Mouse (Mus musculus) heart, embryonic 11.5 days (tissue): Measurements from ENCODE around the gene Arhgap4. TPM values are rescaled to one million over a fixed set of nuclear protein-coding genes. Genes with fewer than 3 reads are reported as not detected.

Experiments
- ATAC-seq: fragments of 200-750 bp; cut with Nextera tagmentation; replicated peaks from 2 replicates; pipeline ENCODE4 v1.8.0; 2017; ENCODE audit warnings: moderate library complexity; ENCODE audit not compliant: insufficient number of reproducible peaks, low FRiP score, low TSS enrichment
- H3K27ac ChIP-seq: fragments of 300-500 bp; sonication (generic); 2 replicates; pipeline ENCODE4 v1.5.1; 2014; ENCODE audit warnings: mild to moderate bottlenecking, low read depth, low read length
- H3K27me3 ChIP-seq: fragments of 300-500 bp; sonication (generic); 2 replicates; pipeline ENCODE4 v1.6.1; 2014; ENCODE audit warnings: mild to moderate bottlenecking, low read length, mixed read lengths; ENCODE audit not compliant: control insufficient read depth, insufficient read depth
- H3K36me3 ChIP-seq: fragments of 300-500 bp; sonication (generic); 2 replicates; pipeline ENCODE4 v1.6.1; 2014; ENCODE audit warnings: mild to moderate bottlenecking, low read length, moderate library complexity, mixed read lengths; ENCODE audit not compliant: control insufficient read depth, insufficient read depth
- H3K4me1 ChIP-seq: fragments of 300-500 bp; sonication (generic); 2 replicates; pipeline ENCODE4 v1.6.1; 2014; ENCODE audit warnings: low read length; ENCODE audit not compliant: control insufficient read depth, insufficient read depth
- H3K4me2 ChIP-seq: fragments of 300-500 bp; sonication (generic); 2 replicates; pipeline ENCODE4 v1.6.1; 2014; ENCODE audit warnings: mild to moderate bottlenecking, moderate library complexity
- H3K4me3 ChIP-seq: fragments of 300-500 bp; sonication (generic); 2 replicates; pipeline ENCODE4 v1.5.1; 2014; ENCODE audit warnings: low read depth, low read length
- H3K9ac ChIP-seq: fragments of 300-500 bp; sonication (generic); 2 replicates; pipeline ENCODE4 v1.6.1; 2014; ENCODE audit warnings: mild to moderate bottlenecking, low read depth, low read length, moderate library complexity
- H3K9me3 ChIP-seq: fragments of 300-500 bp; sonication (generic); replicated peaks from 2 replicates; pipeline ENCODE4 v1.6.1; 2016; ENCODE audit warnings: low read length; ENCODE audit not compliant: control insufficient read depth
- WGBS: fragments of 180-500 bp; shearing (Covaris S2); extraction: QIAGEN DNeasy Blood & Tissue Kit; methylation state at CpG from one replicate; pipeline ENCODE4 v1.1.7; 2014; ENCODE audit not compliant: insufficient replicate concordance; 5-methylcytosine and 5-hydroxymethylcytosine counted together
- polyA plus RNA-seq: library from polyadenylated mRNA; unstranded; fragments of >200 nt; fragmentation: Nextera tagmentation; extraction: Ambion mirVana; gene quantifications from 2 replicates; pipeline ENCODE4 v1.2.1, GENCODE M21; 2014

Arhgap4 gene
- polyA plus RNA-seq, result 0.96 and 1.3 TPM in 2 replicates

GRCm38 (mm10) chrX:73921823-73922549 lies at the start of gene Arhgap4, which contains the start of gene Naa10:
TSS of gene Arhgap4 (minus strand) at chrX:73921870.
TSS of gene Naa10 (minus strand) at chrX:73921944.
- Histone ChIP-seq H3K4me3 (peak within 1 kb of the TSS; percentile 53), H3K9ac (peak within 1 kb of the TSS; percentile 70), H3K4me1 (no peaks in the 10 kb centered on the region), H3K4me2 (peak within 1 kb of the TSS; percentile 73), H3K27me3 (no peaks in the 10 kb centered on the region), H3K36me3 (0 out of 2 replicates have a peak, but pooled peaks cover 2% of the 10 kb centered on the region), H3K27ac (peak within 1 kb of the TSS; percentile 71), H3K9me3 (no peaks in the 10 kb centered on the region)
- peak; percentile 96 for ATAC-seq
- 12% methylated on average over 43 of the region's 43 CpGs for WGBS

DNA sequence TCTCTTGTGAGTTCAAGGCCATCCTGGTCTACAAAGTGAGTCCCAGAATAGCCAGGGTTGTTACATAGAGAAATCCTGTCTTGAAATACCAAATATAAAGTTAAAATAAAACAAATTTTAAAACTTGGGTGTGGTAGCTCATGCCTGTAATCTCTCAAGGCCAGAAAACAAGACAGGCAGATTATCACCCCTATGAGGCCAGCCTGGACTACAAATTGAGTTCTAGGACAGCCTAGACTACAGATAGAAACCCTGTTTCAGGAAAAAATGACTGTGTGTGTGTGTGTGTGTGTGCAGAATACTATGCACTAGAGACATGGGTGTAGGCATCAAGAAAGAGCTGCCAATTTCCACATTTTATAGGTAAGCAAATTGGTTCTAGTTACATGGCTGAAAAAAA lies 49.1 kb upstream of the Arhgap4 start:
- Histone ChIP-seq H3K4me2 (no peak overlapping the region), H3K4me3 (no peak overlapping the region), H3K27me3 (no peaks in the 10 kb centered on the region), H3K36me3 (no peaks in the 10 kb centered on the region), H3K4me1 (no peaks in the 10 kb centered on the region), H3K9me3 (no peaks in the 10 kb centered on the region), H3K9ac (no peak overlapping the region), H3K27ac (no peak overlapping the region)
- no peak for ATAC-seq

DNA sequence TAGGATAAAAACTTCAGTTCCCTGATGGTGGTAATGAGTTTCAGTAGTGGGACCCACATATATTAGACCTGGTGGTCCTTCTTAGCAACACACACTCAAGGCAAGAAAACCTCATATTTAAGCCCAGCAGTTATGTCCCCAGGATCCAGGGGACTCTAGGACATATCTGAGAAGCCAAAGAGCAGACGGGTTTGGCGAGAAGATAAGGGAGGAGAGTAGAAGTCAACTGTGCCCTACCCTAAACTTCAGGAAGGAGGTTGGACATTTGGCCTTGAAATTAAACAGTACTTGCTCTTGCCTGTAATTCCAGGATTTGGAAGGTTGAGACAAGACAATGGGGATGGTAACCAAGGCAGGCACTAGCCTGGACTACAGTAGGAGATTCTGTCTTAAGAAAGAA lies 48.1 kb upstream of the Arhgap4 start:
- WGBS, result 55% methylated on average over 2 of the region's 2 CpGs

GRCm38 (mm10) chrX:73969167-73969566 lies 47.5 kb upstream of the Arhgap4 start:
- Histone ChIP-seq H3K4me2 (no peak overlapping the region), H3K27me3 (no peaks in the 10 kb centered on the region), H3K4me1 (peaks cover 5% of the 10 kb centered on the region; the same call in 1 of the 2 replicates), H3K36me3 (no peaks in the 10 kb centered on the region), H3K9me3 (no peaks in the 10 kb centered on the region), H3K9ac (no peak overlapping the region), H3K27ac (no peak overlapping the region), H3K4me3 (no peak overlapping the region)
- no peak for ATAC-seq
- 48% methylated on average over 1 of the region's 1 CpGs for WGBS

More for the DNA sequence above, 48.1 kb upstream of the Arhgap4 start:
- H3K4me2 ChIP-seq, result no peak overlapping the region
- H3K9ac ChIP-seq, result no peak overlapping the region
- peak overlapping the region; percentile 46; the same call in 1 of the 2 replicates for H3K27ac ChIP-seq
- H3K27me3 ChIP-seq, result no peaks in the 10 kb centered on the region
- H3K36me3 ChIP-seq, result no peaks in the 10 kb centered on the region
- H3K4me3 ChIP-seq, result no peak overlapping the region
- H3K9me3 ChIP-seq, result no peaks in the 10 kb centered on the region
- H3K4me1 ChIP-seq, result no peaks in the 10 kb centered on the region; the same call in 1 of the 2 replicates
- ATAC-seq, result no peak

- Histone ChIP-seq H3K27ac (peak overlapping the region; percentile 98), H3K27me3 (no peaks in the 10 kb centered on the region), H3K36me3 (no peaks in the 10 kb centered on the region), H3K4me2 (peak overlapping the region; percentile 59), H3K4me1 (peaks cover 11% of the 10 kb centered on the region; the same call in 1 of the 2 replicates), H3K9ac (peak overlapping the region; percentile 87), H3K9me3 (no peaks in the 10 kb centered on the region), H3K4me3 (peak overlapping the region; percentile 70)
- 11% methylated on average over 49 of the region's 60 CpGs for WGBS
- peak; percentile 76 for ATAC-seq
Observed at GRCm38 (mm10) chrX:73967177-73968075, 45.8 kb upstream of the Arhgap4 start.

DNA sequence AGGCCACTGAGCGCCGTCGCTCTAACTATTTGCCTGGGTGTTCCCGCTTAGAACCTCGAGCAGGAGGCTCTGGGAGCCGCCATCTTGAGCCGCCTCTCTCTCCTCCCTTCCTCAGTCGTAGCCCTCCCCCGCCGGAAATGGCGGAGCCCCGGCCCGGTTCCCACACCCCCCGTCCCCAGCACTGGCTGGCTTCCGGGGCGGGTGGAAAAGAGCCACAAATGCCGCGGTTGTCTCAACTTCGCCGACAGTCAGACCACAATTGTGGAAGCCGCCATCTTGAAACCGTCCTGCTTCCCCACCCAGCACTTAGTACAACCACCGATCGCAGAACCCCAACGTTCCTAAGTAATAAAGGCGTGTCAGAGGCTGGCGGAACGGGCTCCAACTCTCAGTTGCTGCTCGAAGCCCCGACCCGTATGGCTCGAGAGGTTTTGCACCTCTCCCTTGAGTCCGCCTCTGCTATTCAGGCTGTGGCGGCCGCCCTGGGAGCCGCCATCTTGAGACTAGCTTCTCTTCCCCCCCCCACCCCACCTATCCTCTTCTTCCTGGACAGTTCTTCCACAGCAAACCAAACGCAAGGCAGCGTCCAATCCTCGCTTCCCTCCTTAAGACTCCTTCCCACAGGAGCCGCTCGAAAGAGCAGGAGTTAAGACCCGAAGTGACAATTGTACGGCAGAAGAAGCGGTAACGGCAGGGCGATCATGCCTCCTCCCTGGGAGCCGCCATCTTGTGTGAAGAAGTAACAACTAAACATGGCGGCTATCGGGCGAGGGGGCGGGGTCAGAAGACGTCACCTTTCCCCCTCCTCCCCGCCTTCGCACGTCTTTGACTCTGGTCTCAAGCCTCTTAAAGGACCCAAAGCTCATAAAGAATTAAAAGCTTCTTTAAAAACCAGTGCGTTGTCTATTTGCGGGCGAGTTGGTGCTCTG lies 44.8 kb upstream of the Arhgap4 start, which contains the start of gene Hcfc1:
Hcfc1 (minus strand) TSS at position 110 of the 929 bp plus-strand sequence.
- Histone ChIP-seq H3K4me2 (peak within 1 kb of the TSS; percentile 70), H3K27ac (peak within 1 kb of the TSS; percentile 98), H3K4me1 (peaks cover 11% of the 10 kb centered on the region; the same call in 1 of the 2 replicates), H3K27me3 (no peaks in the 10 kb centered on the region), H3K4me3 (peak within 1 kb of the TSS; percentile 70), H3K9ac (peak within 1 kb of the TSS; percentile 87), H3K9me3 (no peaks in the 10 kb centered on the region), H3K36me3 (no peaks in the 10 kb centered on the region)
- peak; percentile 72 for ATAC-seq
- WGBS, result 9% methylated on average over 58 of the region's 58 CpGs

DNA sequence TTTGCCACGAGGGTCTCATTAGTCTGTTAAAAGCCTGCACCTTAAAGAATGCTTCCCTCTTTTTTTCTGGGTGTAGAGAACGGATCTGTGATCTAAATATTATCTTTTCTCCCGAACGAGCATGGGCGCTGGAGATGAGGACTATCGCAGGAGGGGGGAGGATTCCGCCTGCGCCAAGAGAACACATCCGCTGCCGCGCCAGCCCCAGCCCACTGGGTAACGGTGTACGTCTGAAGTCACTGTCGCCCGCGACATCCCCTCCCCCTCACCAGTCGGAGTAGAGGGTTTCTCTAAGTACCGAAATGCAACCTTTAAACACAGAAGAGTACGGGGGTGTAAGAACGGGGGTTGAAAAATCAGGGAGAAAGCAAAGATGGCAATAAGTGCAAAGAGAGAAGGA lies 43.6 kb upstream of the Arhgap4 start:
- Histone ChIP-seq H3K9ac (peak overlapping the region; percentile 87), H3K4me1 (peaks cover 11% of the 10 kb centered on the region; the same call in 1 of the 2 replicates), H3K36me3 (no peaks in the 10 kb centered on the region), H3K27me3 (no peaks in the 10 kb centered on the region), H3K4me2 (peak overlapping the region; percentile 70), H3K9me3 (no peaks in the 10 kb centered on the region), H3K27ac (peak overlapping the region; percentile 98), H3K4me3 (peak overlapping the region; percentile 70)
- ATAC-seq, result no peak
- 16% methylated on average over 20 of the region's 20 CpGs for WGBS
